Mouse (Mus musculus): ENCODE measurements around the gene Plxnd1. TPM values are rescaled to one million over a fixed set of nuclear protein-coding genes. Genes with fewer than 3 reads are reported as not detected.

Gene Plxnd1
- polyA plus RNA-seq, 2 experiments from 2014 or later: 4.7 to 6.2 TPM

DNA sequence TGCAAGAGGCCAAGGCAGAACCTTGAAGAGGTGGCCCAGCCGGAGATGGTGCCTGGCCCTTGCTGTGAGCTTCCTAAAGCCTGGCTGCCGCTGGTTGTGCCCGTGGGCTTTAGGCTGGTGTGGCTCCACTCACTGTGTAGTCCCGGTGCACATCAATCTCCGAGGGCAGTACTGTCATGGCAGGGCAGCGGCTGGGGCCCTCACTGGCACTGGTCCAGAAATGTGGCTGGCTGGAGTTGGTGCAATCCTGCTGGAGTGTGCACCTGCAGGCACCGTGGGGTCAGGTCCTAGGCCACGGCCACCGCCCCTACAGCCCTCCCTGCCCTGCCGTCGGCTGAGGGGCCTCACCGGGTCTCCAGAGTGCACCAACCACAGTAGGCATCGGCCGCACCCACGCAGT lies 17.0 kb downstream of the Plxnd1 start:
- no peak for ATAC-seq

- no peak for ATAC-seq
Measured at GRCm38 (mm10) chr6:115975606-115976005, 19.2 kb downstream of the Plxnd1 start.

DNA sequence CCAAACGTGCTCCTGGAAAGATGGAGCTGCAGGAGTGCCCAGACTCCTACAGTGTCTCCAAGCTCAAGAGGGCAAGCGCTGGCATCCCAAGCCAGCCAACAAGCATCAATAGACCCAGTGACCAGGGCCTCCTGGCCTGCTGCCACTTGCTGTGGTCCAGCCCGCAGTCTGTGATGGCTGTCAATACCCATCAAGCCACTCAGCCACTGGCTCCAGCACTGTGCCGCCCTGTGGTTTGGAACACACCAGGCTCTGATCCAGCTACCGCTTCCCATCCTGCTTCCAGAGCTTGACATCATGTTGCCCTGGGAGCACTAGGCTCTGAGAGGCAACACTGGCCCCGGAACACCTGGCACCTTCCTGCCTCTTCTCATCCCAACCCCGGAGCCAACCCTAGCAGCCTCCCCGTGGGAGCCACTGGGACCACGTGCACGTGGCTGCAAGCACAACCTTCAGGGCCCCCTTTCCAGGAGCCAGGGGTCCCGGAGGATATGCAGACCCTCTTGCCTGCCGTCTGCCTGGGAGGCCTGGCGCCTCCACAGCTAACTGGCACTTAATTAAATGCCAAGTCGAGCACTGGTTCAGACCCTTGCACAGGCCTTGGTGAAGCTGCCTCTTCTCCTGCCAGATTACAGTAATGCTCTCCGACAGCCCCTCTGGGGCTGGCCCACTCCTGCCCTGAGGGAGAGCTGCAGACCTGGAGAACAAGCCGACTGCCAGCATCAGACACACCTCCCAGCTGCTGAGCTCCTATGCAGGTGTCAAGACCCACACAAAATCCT lies 20.7 kb downstream of the Plxnd1 start:
- no peak for ATAC-seq

DNA sequence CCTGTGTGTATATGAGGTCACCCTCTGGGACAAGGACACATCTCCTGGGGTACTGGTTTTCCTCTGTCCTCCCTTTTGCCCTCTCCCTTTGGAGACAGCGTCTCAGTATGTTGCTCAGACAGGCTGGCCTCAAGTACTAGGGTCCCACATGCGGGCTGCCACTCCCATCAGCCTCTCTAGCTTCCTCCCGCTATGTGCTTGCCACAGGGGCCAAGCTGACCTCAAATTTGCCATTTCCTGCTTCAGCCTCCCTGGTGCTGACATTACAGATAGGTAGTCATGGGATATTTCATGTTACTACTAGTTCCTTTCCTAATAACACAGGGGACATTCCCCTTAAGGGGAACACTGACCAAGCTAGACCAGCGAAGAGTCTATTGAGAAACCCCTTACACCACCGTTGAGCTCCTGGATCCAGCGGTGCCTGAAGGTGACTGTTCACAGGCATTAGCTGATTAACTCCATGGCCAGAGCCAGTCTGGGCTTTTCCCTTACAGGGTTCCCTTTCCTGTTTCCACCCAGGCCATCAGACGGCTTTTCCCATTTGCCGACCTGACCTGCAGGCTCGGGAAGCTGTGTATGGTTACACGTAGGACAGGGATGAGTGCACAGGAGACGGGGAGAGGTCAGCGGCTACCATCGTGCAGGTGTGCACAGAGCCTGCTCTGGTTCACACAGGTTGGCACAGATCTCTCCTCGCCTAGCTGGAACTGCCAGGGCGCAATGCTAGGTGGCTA lies 21.5 kb downstream of the Plxnd1 start:
- ATAC-seq: no peak

- no peak for ATAC-seq
Measured at GRCm38 (mm10) chr6:115972083-115972764, 22.6 kb downstream of the Plxnd1 start.

DNA sequence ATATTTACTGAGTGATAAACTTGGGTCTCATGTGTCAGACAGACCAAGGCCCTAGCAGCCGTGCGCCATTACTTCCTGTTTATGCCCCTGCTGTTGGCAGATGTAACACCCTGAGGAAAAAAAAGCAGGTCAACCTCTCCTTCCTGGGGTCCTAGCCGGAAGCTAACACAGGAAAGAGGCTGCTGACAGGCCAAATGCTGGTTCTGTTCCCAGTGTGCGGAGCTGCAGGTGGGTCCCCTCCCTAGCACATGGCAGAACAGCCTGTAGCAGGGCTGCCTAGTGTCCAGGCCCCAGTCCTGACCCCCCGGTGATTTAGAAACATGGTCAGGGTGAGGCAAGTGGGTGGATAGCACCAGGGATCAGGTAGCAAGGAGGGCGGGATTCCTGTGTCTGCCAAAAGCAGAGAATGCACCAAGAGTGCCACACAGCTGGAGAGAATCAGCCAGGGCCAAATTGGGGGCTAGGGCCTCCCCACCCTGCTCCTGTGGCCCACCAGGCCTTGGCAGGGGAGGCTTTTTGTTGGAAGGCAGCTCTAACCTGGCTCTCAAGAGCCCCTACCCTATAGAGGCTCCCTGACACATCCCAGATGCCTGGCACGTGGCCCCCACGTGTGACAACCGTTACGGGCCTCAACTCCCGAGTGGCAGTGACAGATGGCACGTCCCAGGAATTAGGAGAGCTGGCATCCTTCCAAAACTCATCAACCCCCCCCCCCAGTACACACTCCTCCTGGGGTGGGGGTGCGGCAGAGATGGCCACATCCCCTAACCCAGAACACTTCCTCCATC lies 23.3 kb downstream of the Plxnd1 start:
- no peak for ATAC-seq

- ATAC-seq: no peak
Measured at GRCm38 (mm10) chr6:115969952-115970351, 24.9 kb downstream of the Plxnd1 start.

- no peak for ATAC-seq
Measured at GRCm38 (mm10) chr6:115969103-115969502, 25.7 kb downstream of the Plxnd1 start.

DNA sequence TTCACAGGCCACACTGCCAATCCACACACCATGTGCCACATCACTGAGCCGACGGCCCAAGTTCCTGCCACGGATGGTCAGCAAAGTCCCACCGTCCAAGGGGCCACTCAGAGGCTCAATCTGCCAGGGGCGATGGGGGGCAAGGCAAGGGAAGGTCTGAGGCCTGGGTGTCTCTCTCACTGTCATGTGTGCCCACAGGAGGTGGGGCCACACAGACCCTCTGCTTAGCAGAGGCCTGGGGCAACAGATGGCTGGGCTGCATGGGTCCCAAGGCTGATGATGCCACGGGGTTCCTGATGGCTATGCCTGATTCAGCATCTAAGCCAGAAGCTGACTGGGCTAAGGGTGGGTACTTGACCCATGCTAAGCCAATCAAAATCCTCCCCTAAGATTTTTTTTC lies 26.1 kb downstream of the Plxnd1 start:
- no peak for ATAC-seq

- no peak for ATAC-seq
Measured at GRCm38 (mm10) chr6:115968086-115968485, 26.7 kb downstream of the Plxnd1 start.

GRCm38 (mm10) chr6:115967291-115967880 lies 27.4 kb downstream of the Plxnd1 start:
- ATAC-seq: no peak

DNA sequence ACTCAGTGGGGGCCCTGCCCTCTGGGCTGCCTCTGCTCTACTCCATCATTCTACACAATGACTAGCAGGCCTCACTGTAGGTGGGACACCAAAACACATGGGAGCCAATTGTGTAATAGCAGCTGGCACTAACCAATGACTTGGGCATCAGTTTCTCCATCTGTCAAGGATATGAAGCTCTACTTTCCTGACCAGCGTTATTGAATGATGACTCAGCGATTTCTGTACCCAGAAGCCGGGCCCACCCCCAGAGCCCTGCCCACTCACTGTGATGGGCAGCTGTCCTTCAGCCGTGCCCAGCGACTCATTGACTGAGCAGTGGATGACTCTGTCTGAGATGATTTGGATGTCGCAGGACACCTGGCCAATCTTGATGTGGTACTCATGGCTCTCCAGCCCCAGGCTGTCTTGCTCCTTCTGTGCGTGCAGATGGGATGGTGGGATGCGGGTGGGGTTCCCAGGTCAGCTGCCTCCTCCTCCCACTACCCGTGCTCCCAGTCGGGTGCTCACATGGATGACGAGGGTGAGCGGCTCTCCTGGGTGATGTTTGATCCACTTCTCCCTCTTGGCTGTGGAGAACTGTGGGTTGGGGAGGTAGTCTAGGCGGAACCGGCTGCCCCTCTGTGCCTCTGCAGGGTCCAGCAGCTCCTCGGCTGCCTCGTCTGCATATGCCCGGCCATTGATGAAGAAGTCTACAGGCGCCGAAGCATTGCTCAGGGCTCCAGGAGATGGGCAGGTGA lies 28.4 kb downstream of the Plxnd1 start:
- no peak for ATAC-seq

DNA sequence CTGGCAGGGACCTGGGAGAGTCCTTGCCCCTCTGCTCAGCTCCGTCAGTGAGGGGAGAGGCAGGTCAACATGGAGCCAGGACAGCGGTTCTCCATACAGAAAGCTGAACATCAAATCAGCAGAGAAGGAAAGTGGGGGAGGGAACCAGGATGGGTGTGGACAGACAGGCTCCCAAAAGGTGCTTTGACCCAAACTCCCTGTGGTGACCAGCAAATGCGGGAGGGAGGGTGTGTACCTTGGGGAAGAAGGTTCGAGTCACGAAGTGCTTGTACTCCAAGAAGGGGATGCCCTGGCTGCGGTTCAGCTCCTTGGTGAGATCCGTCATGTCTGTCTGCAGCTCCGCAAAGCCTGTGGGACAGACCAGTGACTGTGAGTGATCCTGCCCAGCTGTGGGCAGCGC lies 31.1 kb downstream of the Plxnd1 start:
- ATAC-seq: no peak

DNA sequence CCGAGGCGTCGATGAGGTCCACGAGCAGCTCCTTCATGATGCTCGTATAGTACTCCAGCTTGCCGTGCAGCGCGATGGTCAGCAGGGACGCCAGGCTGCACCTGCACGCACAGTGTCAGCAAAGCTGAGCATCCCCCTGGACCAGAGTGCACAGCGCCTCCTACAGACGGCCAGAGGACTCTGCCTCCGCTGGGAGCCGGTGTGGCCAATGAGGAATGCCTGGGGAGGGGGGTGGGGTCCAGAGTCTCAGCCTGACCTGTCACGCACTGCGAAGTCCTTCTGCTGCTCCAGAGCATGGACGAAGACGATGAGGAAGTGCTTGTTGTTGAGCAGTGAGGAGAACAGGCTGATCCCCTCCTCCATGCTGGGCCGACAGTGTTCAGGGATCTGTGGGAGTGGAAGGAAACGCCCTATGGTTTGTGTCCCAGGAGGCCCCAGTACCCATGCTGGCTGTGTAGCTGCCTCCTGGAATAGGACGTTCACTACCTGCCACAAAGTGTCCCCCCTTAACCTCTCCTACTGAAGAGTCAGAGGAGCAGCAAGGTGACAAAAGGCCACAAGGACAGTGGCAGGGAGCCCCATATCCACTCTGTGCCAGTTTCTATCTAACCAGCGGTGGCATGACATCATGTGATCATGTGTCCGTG lies 32.2 kb downstream of the Plxnd1 start:
- no peak for ATAC-seq

DNA sequence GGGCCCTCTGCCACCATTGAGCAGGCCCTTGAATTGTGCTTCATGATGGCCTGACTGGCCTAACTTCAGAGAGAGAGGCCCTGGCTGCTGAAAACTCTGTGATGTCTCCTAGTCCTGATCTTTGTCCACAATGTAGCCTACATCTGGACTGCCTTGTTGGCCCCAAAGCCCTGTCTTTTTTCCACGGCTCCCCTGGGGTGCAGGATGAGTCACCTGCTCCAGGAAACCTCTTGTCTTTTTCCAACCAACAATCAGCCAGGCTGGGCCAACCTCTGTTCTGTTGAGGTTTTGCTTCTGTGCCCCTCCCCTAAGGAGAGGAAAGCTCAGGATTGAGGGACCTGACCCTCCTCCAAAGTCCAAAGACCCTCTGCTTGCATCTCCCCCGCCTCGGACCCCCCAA lies 33.1 kb downstream of the Plxnd1 start:
- ATAC-seq: no peak

- ATAC-seq: no peak
Measured at GRCm38 (mm10) chr6:115960322-115960721, 34.5 kb downstream of the Plxnd1 start.

DNA sequence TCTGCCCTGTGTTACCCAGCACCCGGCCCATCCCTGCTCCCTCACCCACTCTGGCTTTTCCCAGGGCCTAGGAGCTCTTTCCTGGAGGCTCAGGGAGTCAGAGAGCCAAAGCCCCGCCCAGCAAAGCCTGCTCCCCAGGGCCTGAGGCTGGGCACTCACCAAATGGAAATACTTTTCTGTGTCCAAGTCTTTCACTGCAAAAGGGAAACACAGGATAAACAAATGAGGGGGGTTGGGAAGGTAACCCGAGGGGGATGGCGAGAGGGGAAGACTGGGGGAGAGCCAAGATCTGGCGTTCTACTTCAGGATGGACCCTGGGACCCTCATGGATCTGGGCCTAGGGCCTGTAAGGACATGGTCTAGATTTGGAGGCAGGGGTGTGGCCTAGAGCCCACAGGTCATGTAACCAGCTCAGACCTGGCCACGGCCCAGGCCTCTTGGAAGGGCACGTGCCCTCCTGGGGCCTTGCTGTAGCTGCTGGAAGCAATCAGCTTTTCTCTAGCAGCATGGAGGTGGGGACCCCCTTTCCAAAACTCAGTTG lies 35.6 kb downstream of the Plxnd1 start:
- ATAC-seq: no peak

GRCm38 (mm10) chr6:115958445-115958844 lies 36.4 kb downstream of the Plxnd1 start:
- ATAC-seq: no peak

GRCm38 (mm10) chr6:115957681-115958080 lies 37.1 kb downstream of the Plxnd1 start:
- ATAC-seq: no peak

DNA sequence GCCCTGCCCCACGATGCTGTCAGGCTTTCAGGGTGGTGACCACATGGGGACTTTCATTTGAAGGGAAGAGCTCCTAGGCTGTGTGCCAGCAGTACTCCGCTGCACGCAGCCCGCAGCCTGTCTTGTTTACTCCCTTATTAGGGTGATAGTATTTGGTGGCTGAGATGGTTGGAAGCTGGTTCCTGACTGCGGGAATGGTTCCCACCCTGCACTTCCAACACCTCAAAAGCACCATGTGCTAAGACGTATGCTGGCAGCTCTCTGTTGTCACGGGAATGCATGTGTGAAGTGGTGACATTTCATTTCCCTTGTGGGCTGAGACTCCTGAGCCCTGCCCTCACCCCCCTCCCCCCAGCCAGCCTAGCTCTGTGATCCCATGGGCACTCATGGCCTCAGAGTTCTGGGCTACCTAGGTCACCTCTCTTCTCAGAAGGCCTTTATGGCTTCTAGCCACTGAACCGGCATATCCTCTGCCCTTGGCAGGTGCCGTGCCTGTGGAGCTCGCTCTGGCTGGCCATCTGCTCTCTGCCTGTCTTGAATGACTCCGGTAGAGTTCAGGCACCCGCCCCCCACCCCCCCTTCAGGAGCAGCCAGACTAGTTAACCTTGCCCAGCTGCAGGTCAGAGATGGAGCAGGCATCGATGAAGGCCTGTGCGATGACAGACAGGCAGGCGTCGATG lies 37.7 kb downstream of the Plxnd1 start:
- ATAC-seq: no peak
